Mouse (Mus musculus): ENCODE measurements around the gene Gm11020.

GRCm38 (mm10) chr8:104336806-104337205, 15.4 kb downstream of the Gm11020 start:
- TF ChIP-seq CTCF (IDR thresholded peaks at IDR 0.05; ENCODE audit: control insufficient read depth, insufficient read depth, low read length) (no peak), POLR2A (IDR thresholded peaks at IDR 0.05; ENCODE audit: borderline replicate concordance, control insufficient read depth, low read depth, low read length) (no peak)
